Mouse (Mus musculus): ENCODE data around the gene Mctp1.

DNA sequence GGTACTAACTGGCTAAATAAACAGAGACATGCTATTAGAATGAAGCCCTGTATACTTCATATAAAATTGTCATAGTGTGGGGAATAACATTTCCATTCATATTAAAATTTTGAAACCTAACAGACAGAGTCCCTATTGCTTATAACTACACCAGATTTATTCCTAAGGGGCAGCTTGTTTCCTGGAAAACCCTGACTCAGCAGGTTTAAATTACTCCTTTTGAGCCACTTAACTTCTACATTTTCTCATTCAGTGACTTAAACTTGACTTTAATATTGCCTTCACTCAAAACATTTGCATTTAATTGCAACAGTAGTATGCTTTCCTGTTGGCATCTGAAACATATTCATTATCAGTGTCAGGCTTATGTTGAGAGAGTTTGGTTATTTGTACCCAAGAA, 583.3 kb downstream of the Mctp1 start:
- TF ChIP-seq POLR2A (IDR thresholded peaks at IDR 0.05; ENCODE audit: extremely low read depth, insufficient read depth, low read length) (no peak), CTCF (IDR thresholded peaks at IDR 0.05; ENCODE audit: extremely low read depth, insufficient read depth, low read length) (no peak)
